Mouse (Mus musculus) myocyte (in vitro differentiated cells): Measurements from ENCODE around the gene Psenen.

Experiments used
- CEBPB ChIP-seq: IDR thresholded peaks from 2 replicates; pipeline ENCODE4 v1.6.1; 2011; ENCODE audit warnings: mild to moderate bottlenecking, moderate library complexity; ENCODE audit not compliant: poor library complexity, insufficient read depth, severe bottlenecking
- E2F4 ChIP-seq: IDR thresholded peaks from one replicate; pipeline ENCODE4 v1.6.1; 2011; ENCODE audit warnings: mild to moderate bottlenecking, control low read depth, moderate library complexity; ENCODE audit not compliant: insufficient read depth
- MAX ChIP-seq: IDR thresholded peaks from one replicate; pipeline ENCODE4 v1.6.1; 2011; ENCODE audit warnings: low read depth, mild to moderate bottlenecking, control low read depth
- MYOD1 ChIP-seq, 3 experiments: IDR thresholded peaks; one replicate each; pipeline ENCODE4 v1.6.1; 2011; ENCODE audit warnings: control low read depth in 2 of 3, low read depth in 2 of 3, mild to moderate bottlenecking in 2 of 3, moderate library complexity in 1 of 3; ENCODE audit not compliant: insufficient read length in 2 of 3, control insufficient read depth in 1 of 3
- MYOG ChIP-seq, 3 experiments: IDR thresholded peaks; one replicate each; pipeline ENCODE4 v1.6.1; 2011; ENCODE audit warnings: control low read depth in 2 of 3, low read depth in 2 of 3, mild to moderate bottlenecking in 2 of 3; ENCODE audit not compliant: insufficient read length in 2 of 3, control insufficient read depth in 1 of 3, insufficient read depth in 1 of 3
- POLR2A ChIP-seq: IDR thresholded peaks from one replicate; pipeline ENCODE4 v1.6.1; 2011; ENCODE audit warnings: low read depth, mild to moderate bottlenecking, control low read depth, moderate library complexity; ENCODE audit not compliant: insufficient read length
- POLR2AphosphoS2 ChIP-seq: IDR thresholded peaks from one replicate; pipeline ENCODE4 v1.6.1; 2011; ENCODE audit warnings: low read depth, control low read depth; ENCODE audit not compliant: insufficient read length
- REST ChIP-seq: IDR thresholded peaks from one replicate; pipeline ENCODE4 v1.6.1; 2011; ENCODE audit warnings: mild to moderate bottlenecking, control low read depth, moderate library complexity; ENCODE audit not compliant: insufficient read depth, insufficient read length
- TCF12 ChIP-seq: IDR thresholded peaks from one replicate; pipeline ENCODE4 v1.6.1; 2011; ENCODE audit warnings: mild to moderate bottlenecking, control low read depth; ENCODE audit not compliant: poor library complexity, insufficient read depth, severe bottlenecking
- TCF3 ChIP-seq: IDR thresholded peaks from one replicate; pipeline ENCODE4 v1.6.1; 2011; ENCODE audit warnings: low read depth, control low read depth; ENCODE audit not compliant: insufficient read length
- USF1 ChIP-seq: IDR thresholded peaks from one replicate; pipeline ENCODE4 v1.6.1; 2011; ENCODE audit warnings: low read depth, mild to moderate bottlenecking, control low read depth, moderate library complexity

- TF ChIP-seq POLR2A (no peak), MYOD1 (IDR thresholded peaks at IDR 0.05; ENCODE audit: control insufficient read depth in 1 of 3, insufficient read length in 2 of 3, low read depth in 2 of 3) (no peak), USF1 (no peak), MYOG (IDR thresholded peaks at IDR 0.05; ENCODE audit: control insufficient read depth in 1 of 3, insufficient read depth in 1 of 3, insufficient read length in 2 of 3, low read depth in 2 of 3) (no peak), TCF12 (no peak), POLR2AphosphoS2 (no peak), E2F4 (no peak), REST (no peak), MAX (no peak), TCF3 (no peak), CEBPB (no peak)
Observed at GRCm38 (mm10) chr7:30533941-30534632, 29.3 kb downstream of the Psenen start.
